Mouse (Mus musculus): ENCODE measurements around the gene Knl1. TPM values are rescaled to one million over a fixed set of nuclear protein-coding genes. Genes with fewer than 3 reads are reported as not detected.

Gene Knl1
- polyA plus RNA-seq (2012; fragmentation: generic; extraction: Trizol), result 1.4 TPM

DNA sequence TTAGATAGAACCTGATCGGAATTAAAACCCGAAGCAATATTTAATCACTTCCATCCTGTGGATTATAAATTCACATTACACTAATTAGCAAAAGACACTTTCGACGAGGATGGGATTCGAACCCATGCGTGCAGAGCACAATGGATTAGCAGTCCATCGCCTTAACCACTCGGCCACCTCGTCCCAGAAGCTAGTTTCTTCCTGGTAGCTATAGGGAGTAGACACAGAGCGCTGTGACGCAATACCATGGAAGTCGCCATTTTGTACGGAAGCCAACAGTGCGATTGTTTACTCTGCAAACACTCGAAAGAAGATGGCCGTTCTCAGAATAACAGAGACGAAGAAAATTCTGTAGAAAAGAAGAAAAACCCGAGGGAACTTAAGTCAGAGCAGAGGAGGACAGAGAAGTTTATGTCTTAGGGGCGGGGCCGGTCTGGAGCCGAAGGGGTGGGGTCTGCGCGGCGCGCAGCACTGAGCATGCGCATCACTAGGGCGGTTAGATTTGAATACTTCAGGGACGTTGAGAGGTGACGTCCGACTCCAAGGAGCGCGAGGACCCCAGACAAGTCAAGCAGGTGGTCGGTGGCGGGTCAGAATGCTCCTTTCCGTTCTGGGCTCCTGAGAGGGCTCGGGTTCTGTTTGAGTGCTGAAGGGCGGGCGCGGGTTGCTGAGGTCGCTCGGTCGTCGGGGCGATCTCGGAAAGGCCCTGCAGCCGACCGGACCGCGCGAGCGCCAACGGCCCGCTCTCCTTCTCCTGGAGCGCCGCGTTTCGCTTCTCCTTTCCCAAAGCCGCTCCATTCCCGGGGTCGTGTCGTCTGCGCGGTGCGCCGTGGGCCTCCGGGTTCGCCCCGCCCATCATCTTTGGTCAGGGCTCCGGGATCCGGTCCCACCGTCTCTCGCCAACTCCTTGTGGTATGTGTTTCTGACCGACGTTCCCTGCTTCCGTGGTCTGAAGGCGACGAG is at the start of gene Knl1:
Knl1 (plus strand) TSS at position 471 of the 963 bp plus-strand sequence.
- H3K79me2 ChIP-seq (ENCODE audit: control insufficient read depth, insufficient read depth), result peaks cover 46% of the 10 kb centered on the region
- H3K4me2 ChIP-seq (ENCODE audit: low read depth), result peak within 1 kb of the TSS; percentile 71
- TF ChIP-seq CEBPB (IDR thresholded peaks at IDR 0.05; ENCODE audit: insufficient read depth, poor library complexity, severe bottlenecking) (peak; percentile 96), TCF12 (IDR thresholded peaks at IDR 0.05; ENCODE audit: insufficient read depth, poor library complexity, severe bottlenecking) (no peak), E2F4 (IDR thresholded peaks at IDR 0.05; ENCODE audit: insufficient read depth) (peak; percentile 97), POLR2AphosphoS2 (IDR thresholded peaks at IDR 0.05; ENCODE audit: insufficient read length, low read depth) (peak; percentile 49), POLR2A (IDR thresholded peaks at IDR 0.05; ENCODE audit: insufficient read length, low read depth) (peak; percentile 51)

DNA sequence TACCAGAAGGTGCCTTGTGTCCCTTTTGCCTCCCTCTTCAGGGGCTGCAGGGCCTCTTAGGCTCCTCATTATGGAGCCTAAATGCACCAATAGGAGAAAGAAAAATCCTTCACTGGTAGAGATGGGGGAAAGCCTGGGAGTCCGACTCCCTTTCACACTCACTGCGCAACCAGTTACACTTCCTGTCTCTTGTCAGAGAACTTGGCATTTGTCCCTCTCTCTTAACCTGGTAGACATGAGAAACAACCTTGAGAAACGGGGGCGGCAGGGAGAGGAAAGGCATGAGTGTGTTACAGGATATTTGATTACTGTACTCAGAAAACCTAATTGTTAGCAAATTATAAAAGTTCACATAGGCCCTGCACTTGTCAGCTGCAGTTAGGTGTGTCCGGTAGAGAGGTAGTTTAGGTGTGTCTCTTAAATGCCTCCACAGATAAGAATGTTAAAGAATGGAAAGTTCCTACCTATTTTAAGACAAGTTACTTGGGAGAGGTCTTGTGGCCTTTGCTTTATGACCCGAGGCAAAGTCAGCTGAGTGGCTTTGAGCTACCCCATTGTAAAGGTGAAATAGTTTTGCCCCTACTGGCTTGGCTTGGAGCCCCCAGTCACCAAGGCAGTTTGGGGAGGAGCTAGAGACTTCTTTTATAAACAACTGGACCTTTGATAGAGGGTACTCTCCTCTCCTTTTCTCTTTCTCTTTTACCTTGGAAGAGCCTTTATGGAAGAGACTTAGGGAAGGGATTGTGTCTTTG is 48.6 kb upstream of the Knl1 start:
- no peak for TF ChIP-seq E2F4 (IDR thresholded peaks at IDR 0.05; ENCODE audit: insufficient read depth)
- no peak for TF ChIP-seq MYOG (IDR thresholded peaks at IDR 0.05; ENCODE audit: control insufficient read depth in 1 of 3, insufficient read depth in 1 of 3, insufficient read length in 2 of 3, low read depth in 2 of 3)
- no peak for TF ChIP-seq SRF (IDR thresholded peaks at IDR 0.05; ENCODE audit: control insufficient read depth, insufficient read length, low read depth)
- no peak for TF ChIP-seq REST (IDR thresholded peaks at IDR 0.05; ENCODE audit: insufficient read depth, insufficient read length)
- TF ChIP-seq TCF3 (IDR thresholded peaks at IDR 0.05; ENCODE audit: insufficient read length, low read depth), result no peak
- no peak for TF ChIP-seq USF1 (IDR thresholded peaks at IDR 0.05; ENCODE audit: low read depth)
- TF ChIP-seq POLR2A (IDR thresholded peaks at IDR 0.05; ENCODE audit: insufficient read length, low read depth), result no peak

More for the DNA sequence above, at the start of gene Knl1:
- H3K36me3 ChIP-seq (ENCODE audit: control insufficient read depth, insufficient read depth), result no peaks in the 10 kb centered on the region
- H3ac ChIP-seq (ENCODE audit: control insufficient read depth, insufficient read length), result peak within 1 kb of the TSS; percentile 26
- peak within 1 kb of the TSS; percentile 74 for H3K4me3 ChIP-seq
- no peaks in the 10 kb centered on the region for H3K27me3 ChIP-seq (ENCODE audit: control insufficient read depth, insufficient read depth, insufficient read length)

DNA sequence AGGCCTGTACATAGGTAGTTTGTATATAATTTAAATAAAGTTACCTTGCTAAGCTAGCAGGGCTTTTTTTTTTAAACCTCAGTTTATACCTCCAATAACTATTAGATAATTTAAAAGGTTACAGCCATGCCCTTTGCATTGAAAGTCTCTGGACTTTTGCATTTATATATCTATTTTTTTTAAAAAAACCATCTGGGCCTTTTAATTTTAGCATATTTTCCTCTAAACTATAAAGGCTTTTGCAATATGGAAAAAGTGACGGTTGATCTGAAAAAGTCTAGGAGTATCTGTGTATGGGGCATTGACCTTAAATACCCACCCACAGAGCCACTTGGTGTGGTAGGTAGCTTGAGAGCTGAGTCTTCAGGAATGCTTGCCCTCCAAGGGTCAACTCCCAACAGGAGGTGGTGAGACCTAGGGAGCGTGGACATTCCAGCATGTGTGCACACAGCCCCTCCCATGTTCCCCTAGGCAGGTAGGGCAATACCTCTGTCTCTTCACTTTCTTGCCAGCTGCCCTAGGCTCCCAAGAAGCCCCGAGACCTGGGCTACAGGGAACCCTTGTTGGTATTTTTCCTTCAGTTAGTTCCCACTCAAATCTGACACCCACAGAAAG is 47.8 kb upstream of the Knl1 start:
- Histone ChIP-seq H3K79me2 (ENCODE audit: control insufficient read depth, insufficient read depth) (no peaks in the 10 kb centered on the region), H3ac (ENCODE audit: control insufficient read depth, insufficient read length) (no peak overlapping the region), H3K4me2 (ENCODE audit: low read depth) (no peak overlapping the region), H3K27me3 (ENCODE audit: control insufficient read depth, insufficient read depth, insufficient read length) (peaks cover 18% of the 10 kb centered on the region), H3K4me3 (no peak overlapping the region), H3K36me3 (ENCODE audit: control insufficient read depth, insufficient read depth) (no peaks in the 10 kb centered on the region)
- TF ChIP-seq POLR2A (IDR thresholded peaks at IDR 0.05; ENCODE audit: insufficient read length, low read depth), result no peak
- TF ChIP-seq TCF12 (IDR thresholded peaks at IDR 0.05; ENCODE audit: insufficient read depth, poor library complexity, severe bottlenecking), result no peak
- no peak for TF ChIP-seq MAX (IDR thresholded peaks at IDR 0.05; ENCODE audit: low read depth)
- no peak for TF ChIP-seq REST (IDR thresholded peaks at IDR 0.05; ENCODE audit: insufficient read depth, insufficient read length)
- TF ChIP-seq E2F4 (IDR thresholded peaks at IDR 0.05; ENCODE audit: insufficient read depth), result no peak
- TF ChIP-seq POLR2AphosphoS2 (IDR thresholded peaks at IDR 0.05; ENCODE audit: insufficient read length, low read depth), result no peak
- no peak for TF ChIP-seq CEBPB (IDR thresholded peaks at IDR 0.05; ENCODE audit: insufficient read depth, poor library complexity, severe bottlenecking)
- TF ChIP-seq TCF3 (IDR thresholded peaks at IDR 0.05; ENCODE audit: insufficient read length, low read depth), result no peak
- no peak for TF ChIP-seq USF1 (IDR thresholded peaks at IDR 0.05; ENCODE audit: low read depth)
- TF ChIP-seq MYOG (IDR thresholded peaks at IDR 0.05; ENCODE audit: control insufficient read depth in 1 of 3, insufficient read depth in 1 of 3, insufficient read length in 2 of 3, low read depth in 2 of 3), result no peak
- no peak for TF ChIP-seq MYOD1 (IDR thresholded peaks at IDR 0.05; ENCODE audit: control insufficient read depth in 1 of 3, insufficient read length in 2 of 3, low read depth in 2 of 3)
- no peak for TF ChIP-seq SRF (IDR thresholded peaks at IDR 0.05; ENCODE audit: control insufficient read depth, insufficient read length, low read depth)

More for the DNA sequence above, 48.6 kb upstream of the Knl1 start:
- Histone ChIP-seq H3K4me2 (ENCODE audit: low read depth) (no peak overlapping the region), H3K36me3 (ENCODE audit: control insufficient read depth, insufficient read depth) (no peaks in the 10 kb centered on the region), H3ac (ENCODE audit: control insufficient read depth, insufficient read length) (no peak overlapping the region), H3K4me3 (no peak overlapping the region), H3K27me3 (ENCODE audit: control insufficient read depth, insufficient read depth, insufficient read length) (peaks cover 18% of the 10 kb centered on the region), H3K79me2 (ENCODE audit: control insufficient read depth, insufficient read depth) (no peaks in the 10 kb centered on the region)

DNA sequence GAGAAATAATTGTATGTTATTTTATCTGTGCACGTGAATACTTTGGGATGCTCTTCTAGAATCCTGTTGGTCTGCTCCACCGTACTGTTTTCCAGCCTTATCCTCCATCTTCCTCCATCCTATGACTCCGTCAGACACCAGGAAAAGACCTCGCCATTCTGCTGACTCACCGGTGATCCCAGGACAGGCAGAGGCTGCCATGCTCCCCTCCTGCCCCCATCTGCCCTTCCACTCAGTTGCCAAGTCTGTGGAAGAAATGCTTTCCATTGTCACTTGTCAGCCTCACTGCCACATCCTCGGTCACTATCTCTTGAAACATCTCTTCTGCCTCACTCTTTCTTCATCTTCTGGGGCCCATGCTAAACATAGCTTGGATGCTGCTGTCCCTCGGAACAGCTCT is 40.0 kb upstream of the Knl1 start:
- Histone ChIP-seq H3K4me2 (ENCODE audit: low read depth) (no peak overlapping the region), H3ac (ENCODE audit: control insufficient read depth, insufficient read length) (no peak overlapping the region), H3K27me3 (ENCODE audit: control insufficient read depth, insufficient read depth, insufficient read length) (no peaks in the 10 kb centered on the region), H3K79me2 (ENCODE audit: control insufficient read depth, insufficient read depth) (no peaks in the 10 kb centered on the region), H3K4me3 (no peak overlapping the region), H3K36me3 (ENCODE audit: control insufficient read depth, insufficient read depth) (no peaks in the 10 kb centered on the region)
- TF ChIP-seq CEBPB (IDR thresholded peaks at IDR 0.05; ENCODE audit: insufficient read depth, poor library complexity, severe bottlenecking) (no peak), MYOG (IDR thresholded peaks at IDR 0.05; ENCODE audit: control insufficient read depth in 1 of 3, insufficient read depth in 1 of 3, insufficient read length in 2 of 3, low read depth in 2 of 3) (no peak), REST (IDR thresholded peaks at IDR 0.05; ENCODE audit: insufficient read depth, insufficient read length) (no peak)
